Mouse (Mus musculus) olfactory bulb, adult 2 months (tissue): ENCODE measurements around the gene Fam171a2. TPM values are rescaled to one million over a fixed set of nuclear protein-coding genes. Genes with fewer than 3 reads are reported as not detected.

ENCODE experiments used
- H3K27ac ChIP-seq: fragments of 200-500 bp; 2 replicates; pipeline ENCODE4 v1.5.1; 2012; ENCODE audit warnings: low read depth, low read length; ENCODE audit not compliant: insufficient read depth
- H3K4me1 ChIP-seq: fragments of 200-500 bp; 2 replicates; pipeline ENCODE4 v1.6.1; 2012; ENCODE audit warnings: low read length; ENCODE audit not compliant: control insufficient read depth, insufficient read depth
- H3K4me3 ChIP-seq: fragments of 200-500 bp; 2 replicates; pipeline ENCODE4 v1.5.1; 2012; ENCODE audit warnings: mild to moderate bottlenecking, low read depth, low read length, moderate library complexity; ENCODE audit not compliant: insufficient read depth
- CTCF ChIP-seq: fragments of 200-500 bp; IDR thresholded peaks from 2 replicates; pipeline ENCODE4 v1.5.1; 2012; ENCODE audit warnings: low read depth, mild to moderate bottlenecking, low read length, moderate library complexity; ENCODE audit not compliant: insufficient read depth
- POLR2A ChIP-seq: fragments of 200-500 bp; IDR thresholded peaks from 2 replicates; pipeline ENCODE4 v1.6.1; 2012; ENCODE audit warnings: mild to moderate bottlenecking, low read depth, low read length, moderate library complexity; ENCODE audit not compliant: insufficient read depth
- WGBS: fragments of 180-500 bp; shearing (Covaris S2); methylation state at CpG from one replicate; pipeline ENCODE4 v1.1.7; 2018; 5-methylcytosine and 5-hydroxymethylcytosine counted together
- polyA plus RNA-seq: library from polyadenylated mRNA; stranded (reverse); fragments of >200 nt; gene quantifications from 2 replicates; pipeline ENCODE4 v1.2.4, GENCODE M21; 2012; ENCODE audit warnings: low replicate concordance; ENCODE audit not compliant: missing spikeins, insufficient read depth, insufficient read length

Fam171a2 gene
- polyA plus RNA-seq, 1 experiment, result not detected

DNA sequence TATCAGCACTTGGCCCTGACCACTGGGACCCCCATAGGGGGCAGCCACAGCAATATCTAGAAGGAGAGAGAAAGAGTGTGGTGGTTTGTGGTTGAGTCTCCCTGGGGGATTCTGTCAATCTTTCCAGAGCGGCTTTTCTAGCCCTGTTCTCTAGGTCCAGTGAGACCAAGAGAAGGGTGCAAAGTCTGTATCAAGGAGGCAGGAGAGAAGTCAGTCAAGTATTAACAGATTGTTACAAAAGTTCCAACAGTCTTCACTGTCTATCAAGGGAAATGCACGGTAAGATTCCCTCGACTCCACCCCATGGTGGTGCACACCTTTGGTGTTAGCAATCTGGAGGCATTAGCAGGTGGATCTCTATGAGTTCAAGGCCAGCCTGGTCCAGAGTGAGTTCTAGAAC lies 14.3 kb upstream of the Fam171a2 start:
- H3K4me1 ChIP-seq, result peaks cover 16% of the 10 kb centered on the region
- TF ChIP-seq POLR2A (no peak), CTCF (no peak)
- no peak overlapping the region for H3K27ac ChIP-seq
- no peak overlapping the region for H3K4me3 ChIP-seq
- 90% methylated on average over 3 of the region's 3 CpGs for WGBS

GRCm38 (mm10) chr11:102460541-102460940 lies 13.1 kb upstream of the Fam171a2 start:
- no peak overlapping the region for H3K27ac ChIP-seq
- TF ChIP-seq CTCF, result no peak
- no peak for TF ChIP-seq POLR2A
- no peak overlapping the region for H3K4me3 ChIP-seq
- 72% methylated on average over 16 of the region's 16 CpGs for WGBS
- H3K4me1 ChIP-seq, result peaks cover 12% of the 10 kb centered on the region

GRCm38 (mm10) chr11:102455740-102456396 lies 8.4 kb upstream of the Fam171a2 start:
- Histone ChIP-seq H3K4me3 (peak overlapping the region; percentile 50), H3K4me1 (peaks cover 12% of the 10 kb centered on the region), H3K27ac (no peak overlapping the region)
- TF ChIP-seq CTCF (no peak; the same call in 1 of the 2 replicates), POLR2A (0 out of 2 replicates have a peak, but pooled peaks have one; percentile 15)
- 3% methylated on average over 40 of the region's 40 CpGs for WGBS

DNA sequence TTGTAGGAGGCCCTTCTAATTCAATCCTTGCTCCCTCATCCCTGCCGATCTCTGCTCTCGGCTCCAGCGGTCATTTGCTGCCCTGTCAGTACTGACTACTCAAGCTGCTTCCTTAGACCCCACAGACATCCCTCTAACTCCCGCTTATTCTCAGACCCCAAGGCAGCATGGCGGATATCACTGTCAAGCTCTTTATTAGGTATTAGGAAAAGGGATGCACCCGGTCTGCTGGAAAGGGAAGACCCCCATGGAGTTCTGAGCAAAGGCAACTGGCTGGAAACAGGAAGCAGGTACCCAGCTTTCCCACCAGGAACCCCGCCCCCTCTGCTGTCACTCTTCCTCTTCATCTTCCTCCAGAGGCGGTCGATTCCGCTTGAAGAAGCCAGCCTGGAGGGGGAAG lies 5.6 kb upstream of the Fam171a2 start:
- Histone ChIP-seq H3K4me3 (no peak overlapping the region), H3K27ac (no peak overlapping the region), H3K4me1 (peaks cover 23% of the 10 kb centered on the region)
- WGBS, result 50% methylated on average over 10 of the region's 10 CpGs
- TF ChIP-seq POLR2A (no peak), CTCF (no peak)

DNA sequence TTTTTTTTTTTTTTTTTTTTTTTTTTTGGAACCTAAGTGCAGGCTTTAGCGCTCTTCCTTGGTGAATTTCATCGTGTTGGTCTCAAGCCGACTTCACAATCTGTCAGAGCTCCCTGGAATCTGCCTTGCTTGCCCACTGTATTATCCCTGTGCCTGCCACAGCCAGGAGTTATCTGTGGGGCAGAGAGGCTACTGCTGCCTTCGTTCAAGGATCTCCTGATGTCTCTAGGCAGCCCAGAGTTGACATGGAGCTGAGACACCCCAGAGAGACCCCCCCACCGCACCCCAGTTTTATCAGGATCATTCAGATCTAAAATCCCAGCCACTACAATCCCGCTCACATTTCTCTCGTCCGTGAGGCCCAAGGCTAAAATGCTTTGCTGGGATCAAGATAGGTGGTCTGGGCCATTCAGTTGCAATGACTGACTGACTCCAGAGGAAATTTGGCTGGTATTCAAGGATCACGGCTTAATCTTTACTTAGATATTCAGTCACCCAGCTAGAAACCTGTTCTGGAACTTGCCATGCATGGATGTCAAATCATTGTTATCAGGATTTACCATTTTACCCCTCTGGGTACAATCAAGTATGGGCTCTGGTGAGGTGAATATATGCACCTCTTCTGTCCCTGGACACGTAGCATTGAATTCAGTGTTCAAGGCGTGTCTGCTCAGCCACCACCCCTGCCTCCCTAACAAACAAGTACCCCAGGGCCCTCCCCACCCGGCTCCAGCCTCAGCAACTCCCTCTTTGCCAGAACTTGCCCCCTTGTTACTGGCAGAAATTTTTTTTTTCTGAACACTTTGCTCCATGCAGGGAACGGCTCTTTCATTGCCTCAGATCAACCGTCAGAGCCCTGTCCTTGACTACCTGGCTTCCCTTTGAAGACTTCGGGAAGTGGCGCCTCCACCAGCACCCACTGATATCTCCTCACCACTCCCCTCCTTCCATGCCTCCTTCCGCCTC lies 1.8 kb upstream of the Fam171a2 start:
- H3K27ac ChIP-seq, result no peak overlapping the region
- TF ChIP-seq POLR2A (no peak), CTCF (no peak)
- 62% methylated on average over 17 of the region's 17 CpGs for WGBS

DNA sequence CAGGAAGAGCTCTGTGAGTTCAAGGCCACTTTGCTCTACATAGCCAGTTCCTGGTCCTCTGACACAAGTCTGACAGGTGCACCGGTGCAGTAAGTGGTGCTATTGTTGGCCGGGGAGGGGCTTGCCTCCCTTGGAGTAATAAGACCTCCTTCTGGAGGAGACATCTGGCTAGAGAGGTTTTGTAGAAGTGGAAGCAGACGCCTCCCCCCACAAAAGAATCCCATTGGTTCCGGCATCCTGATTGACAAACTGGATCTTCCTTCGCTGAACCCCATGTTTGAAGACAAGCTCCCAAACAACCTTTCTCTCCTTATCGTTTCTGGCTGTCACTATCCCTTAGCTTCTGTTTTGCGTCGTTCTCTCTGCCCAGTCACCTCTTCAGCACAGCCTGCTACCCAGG lies 845 bp upstream of the Fam171a2 start:
- Histone ChIP-seq H3K4me1 (peaks cover 43% of the 10 kb centered on the region), H3K27ac (no peak overlapping the region), H3K4me3 (no peak overlapping the region)
- WGBS, result 11% methylated on average over 8 of the region's 8 CpGs
- TF ChIP-seq POLR2A, result no peak
- TF ChIP-seq CTCF, result no peak

More for the DNA sequence above, 1.8 kb upstream of the Fam171a2 start:
- Histone ChIP-seq H3K4me1 (peaks cover 36% of the 10 kb centered on the region), H3K4me3 (no peak overlapping the region)

GRCm38 (mm10) chr11:102446581-102447461 lies 661 bp downstream of the Fam171a2 start:
- H3K4me1 ChIP-seq, result peaks cover 43% of the 10 kb centered on the region
- TF ChIP-seq POLR2A (0 out of 2 replicates have a peak, but pooled peaks have one; percentile 16), CTCF (no peak)
- H3K27ac ChIP-seq, result peak overlapping the region; percentile 89
- peak overlapping the region; percentile 94 for H3K4me3 ChIP-seq
- under 1% methylated on average over 49 of the region's 49 CpGs for WGBS

DNA sequence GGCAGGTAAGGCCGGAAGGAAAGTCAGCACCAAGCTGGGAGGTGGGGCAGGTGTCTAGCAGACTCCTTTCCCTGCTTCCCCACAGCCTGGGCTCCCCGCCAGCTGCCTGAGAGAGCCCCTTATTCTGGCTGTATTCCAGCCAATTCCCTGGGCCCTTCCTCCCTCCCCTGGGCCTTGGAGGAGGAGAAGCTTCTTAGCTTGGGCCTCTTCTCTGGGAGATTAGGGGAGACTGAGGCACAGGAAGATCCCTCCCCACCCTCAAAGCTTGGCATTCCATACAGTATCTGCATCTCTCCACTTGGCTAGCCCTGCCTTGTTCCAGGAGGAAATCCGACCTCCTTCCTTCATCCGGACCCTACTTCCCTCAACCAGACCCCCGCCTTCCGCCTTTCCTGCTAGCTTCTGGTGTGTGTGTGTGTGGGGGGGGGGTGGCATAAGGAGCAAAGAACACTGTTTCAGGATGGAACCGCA lies 1.6 kb downstream of the Fam171a2 start:
- WGBS, result 4% methylated on average over 7 of the region's 7 CpGs
- Histone ChIP-seq H3K4me3 (peak overlapping the region; percentile 94), H3K4me1 (peaks cover 43% of the 10 kb centered on the region), H3K27ac (peak overlapping the region; percentile 47)
- TF ChIP-seq POLR2A, result no peak
- no peak for TF ChIP-seq CTCF
